Mouse (Mus musculus) megakaryocyte, embryonic 14.5 days (primary cell): ENCODE measurements at regions not wholly inside any gene's neighbourhood (a gene's known extent, or its start where the extent isn't known, plus 50 kb on each side); places are given as distances from the start of the nearest gene placed in this dataset.

Experiments
- FLI1 ChIP-seq: IDR thresholded peaks from 2 replicates; pipeline ENCODE4 v1.6.1; 2012; ENCODE audit warnings: low read length, inconsistent platforms, mixed read lengths
- GATA1 ChIP-seq: IDR thresholded peaks from 3 replicates; pipeline ENCODE4 v1.6.1; 2012; ENCODE audit warnings: mixed read lengths, low read length, inconsistent platforms, borderline replicate concordance

- TF ChIP-seq GATA1 (no peak), FLI1 (no peak)
Observed at GRCm38 (mm10) chr14:46234835-46235234, 144.4 kb upstream of the Gm15217 start.
